In the genomic region with DNA sequence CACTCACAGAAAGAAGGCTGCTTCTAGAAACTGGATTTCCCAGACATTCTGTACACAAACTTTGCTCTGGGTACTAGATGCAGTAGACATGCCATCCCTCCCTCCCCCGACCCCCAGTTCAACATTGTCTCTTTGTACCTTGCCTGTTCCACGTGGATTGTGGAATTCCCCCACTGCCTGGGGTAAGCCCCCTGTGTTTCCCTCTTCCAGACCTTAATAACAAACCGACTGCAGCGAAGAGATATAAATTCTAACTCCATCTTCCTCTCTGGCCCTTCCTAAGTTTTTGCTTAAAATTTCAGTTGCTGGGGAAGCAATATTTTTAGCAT, we compare ENCODE assay signal across 9 mouse cellular contexts.
DNase-seq lines count a peak whose midpoint lies in the region; ATAC-seq lines count a peak whose summit lies in the region.
"Had no signal": no experiment of that assay in that cellular context is flagged by ENCODE, and none has a peak within 500 bp of the region (broad histone marks: within the 10 kb centered on the region; RNA-seq: fewer than 3 reads in every experiment).

No protein-coding gene starts in this region.

- H3K36me3 ChIP-seq in heart, embryonic 13.5 days, result no peaks in the 10 kb centered on the region
- H3K36me3 ChIP-seq in hindbrain, embryonic 12.5 days, result no peaks in the 10 kb centered on the region
- no peaks in the 10 kb centered on the region for H3K36me3 ChIP-seq in midbrain, embryonic 13.5 days

- H3K4me2 ChIP-seq in heart, embryonic 13.5 days, result peak overlapping the region; percentile 75
- H3K4me2 ChIP-seq in hindbrain, embryonic 12.5 days (replicated peaks), result peak overlapping the region; percentile 59
- peak overlapping the region; percentile 64 for H3K4me2 ChIP-seq in midbrain, embryonic 13.5 days (replicated peaks)

- no peak for ATAC-seq in heart, embryonic 13.5 days (ENCODE audit: extremely low read depth, insufficient number of reproducible peaks, low FRiP score, low TSS enrichment)
- ATAC-seq in hindbrain, embryonic 12.5 days (ENCODE audit: low FRiP score), result 0 out of 2 replicates have a peak, but pooled peaks have one; percentile 2
- ATAC-seq in midbrain, embryonic 13.5 days, result no peak; the same call in 1 of the 2 replicates

- WGBS in heart, embryonic 13.5 days, result 28% methylated on average over 4 of the region's 4 CpGs
- 49% methylated on average over 4 of the region's 4 CpGs for WGBS in hindbrain, embryonic 12.5 days
- 39% methylated on average over 4 of the region's 4 CpGs for WGBS in midbrain, embryonic 13.5 days

- DNase-seq in heart, adult 11 months, result no peak
- no peak for DNase-seq in adrenal gland, postnatal 36 days
- no peak for DNase-seq in layer of hippocampus, adult 18-20 months (ENCODE audit: low spot score in 2 of 2)
- DNase-seq in testis, postnatal 14 days (ENCODE audit: low spot score), result no peak

- H3K9ac ChIP-seq in heart, embryonic 13.5 days, result peak overlapping the region; percentile 77
- peak overlapping the region; percentile 60; the same call in 1 of the 2 replicates for H3K9ac ChIP-seq in hindbrain, embryonic 12.5 days
- peak overlapping the region; percentile 61; the same call in 1 of the 2 replicates for H3K9ac ChIP-seq in midbrain, embryonic 13.5 days (replicated peaks)

- no peaks in the 10 kb centered on the region for H3K27me3 ChIP-seq in heart, embryonic 13.5 days (replicated peaks)
- no peaks in the 10 kb centered on the region for H3K27me3 ChIP-seq in hindbrain, embryonic 12.5 days
- no peaks in the 10 kb centered on the region for H3K27me3 ChIP-seq in midbrain, embryonic 13.5 days

- peak overlapping the region; percentile 58 for H3K4me3 ChIP-seq in heart, embryonic 13.5 days
- H3K4me3 ChIP-seq in brown adipose tissue, adult 24 weeks (ENCODE audit: insufficient read depth, low read depth, low read length), result peak overlapping the region; percentile 77; the same call in 1 of the 2 replicates
- H3K4me3 ChIP-seq in hindbrain, embryonic 12.5 days, result peak overlapping the region; percentile 31; the same call in 1 of the 2 replicates
- peak overlapping the region; percentile 36 for H3K4me3 ChIP-seq in midbrain, embryonic 13.5 days (replicated peaks)

- H3K9me3 ChIP-seq in heart, embryonic 13.5 days, result no peaks in the 10 kb centered on the region
- no peaks in the 10 kb centered on the region for H3K9me3 ChIP-seq in hindbrain, embryonic 12.5 days (replicated peaks)
- no peaks in the 10 kb centered on the region for H3K9me3 ChIP-seq in midbrain, embryonic 13.5 days

- H3K27ac ChIP-seq in heart, embryonic 13.5 days (replicated peaks), result peak overlapping the region; percentile 96
- 0 out of 2 replicates have a peak overlapping the region, but pooled peaks have one; percentile 15 for H3K27ac ChIP-seq in brown adipose tissue, adult 24 weeks (replicated peaks; ENCODE audit: low read depth, low read length)
- peak overlapping the region; percentile 82 for H3K27ac ChIP-seq in hindbrain, embryonic 12.5 days
- H3K27ac ChIP-seq in midbrain, embryonic 13.5 days, result no peak overlapping the region
- H3K27ac ChIP-seq: macrophage had no signal

- H3K4me1 ChIP-seq in heart, embryonic 13.5 days, result peaks cover 30% of the 10 kb centered on the region
- no peaks in the 10 kb centered on the region for H3K4me1 ChIP-seq in brown adipose tissue, adult 24 weeks (ENCODE audit: control insufficient read depth, insufficient read depth, insufficient read length, low read length)
- peaks cover 9% of the 10 kb centered on the region for H3K4me1 ChIP-seq in hindbrain, embryonic 12.5 days
- H3K4me1 ChIP-seq in midbrain, embryonic 13.5 days (replicated peaks), result peaks cover 10% of the 10 kb centered on the region
